Mouse (Mus musculus): Measurements from ENCODE around the gene Gja8.

Gene Gja8

GRCm38 (mm10) chr3:96925920-96926319 lies at the start of gene Gja8:
TSS of gene Gja8 (minus strand) at chr3:96926020.
- no peak for DNase-seq

- no peak for DNase-seq
These were observed 48.6 kb upstream of the Gja8 start for GRCm38 (mm10) chr3:96974467-96974866.

- DNase-seq, result no peak
These were observed 45.2 kb upstream of the Gja8 start for GRCm38 (mm10) chr3:96970986-96971385.

- no peak for DNase-seq
These were observed 37.5 kb upstream of the Gja8 start for GRCm38 (mm10) chr3:96963088-96964034.

GRCm38 (mm10) chr3:96960597-96960996 lies 34.8 kb upstream of the Gja8 start:
- DNase-seq, result no peak

- DNase-seq, result no peak
These were observed 27.8 kb upstream of the Gja8 start for GRCm38 (mm10) chr3:96953489-96954233.

GRCm38 (mm10) chr3:96942706-96943105 lies 16.9 kb upstream of the Gja8 start:
- no peak for DNase-seq

GRCm38 (mm10) chr3:96938738-96939137 lies 12.9 kb upstream of the Gja8 start:
- DNase-seq, result peak; percentile 87

GRCm38 (mm10) chr3:96937606-96938005 lies 11.8 kb upstream of the Gja8 start:
- no peak for DNase-seq

- peak; percentile 8 for DNase-seq
These were observed 10.4 kb upstream of the Gja8 start for GRCm38 (mm10) chr3:96936241-96936640.

GRCm38 (mm10) chr3:96931261-96931681 lies 5.5 kb upstream of the Gja8 start:
- DNase-seq, result no peak

GRCm38 (mm10) chr3:96924631-96925030 lies 1.2 kb downstream of the Gja8 start:
- DNase-seq, result no peak

GRCm38 (mm10) chr3:96920991-96921390 lies 4.8 kb downstream of the Gja8 start:
- no peak for DNase-seq

- DNase-seq, result no peak
These were observed 20.2 kb downstream of the Gja8 start for GRCm38 (mm10) chr3:96905592-96905991.

GRCm38 (mm10) chr3:96904851-96905541 lies 20.8 kb downstream of the Gja8 start, which contains the start of gene Gpr89:
TSS of gene Gpr89 (minus strand) at chr3:96905346.
- DNase-seq, result peak; percentile 93

GRCm38 (mm10) chr3:96904393-96904792 lies 21.4 kb downstream of the Gja8 start, which contains the start of gene Gja5:
TSS of gene Gja5 (plus strand) at chr3:96904693.
- no peak for DNase-seq

GRCm38 (mm10) chr3:96902336-96902999 lies 23.4 kb downstream of the Gja8 start:
- DNase-seq, result no peak

GRCm38 (mm10) chr3:96883690-96884089 lies 42.1 kb downstream of the Gja8 start:
- DNase-seq, result no peak

GRCm38 (mm10) chr3:96882061-96882849 lies 43.6 kb downstream of the Gja8 start:
- no peak for DNase-seq

- no peak for DNase-seq
These were observed 44.3 kb downstream of the Gja8 start for GRCm38 (mm10) chr3:96881557-96881956.

GRCm38 (mm10) chr3:96880385-96880784 lies 45.4 kb downstream of the Gja8 start:
- DNase-seq, result no peak

- DNase-seq, result no peak
These were observed 46.3 kb downstream of the Gja8 start for GRCm38 (mm10) chr3:96879536-96879935.

Measured in cerebellum, adult 11 months (tissue).